Mouse (Mus musculus) ES-E14 (cell line): Measurements from ENCODE around the gene Slc35e4.

Experiments
- HCFC1 ChIP-seq: IDR thresholded peaks from 2 replicates; pipeline ENCODE4 v1.6.1; 2012; ENCODE audit warnings: low read length, inconsistent platforms, borderline replicate concordance; ENCODE audit not compliant: insufficient read depth
- MAFK ChIP-seq: IDR thresholded peaks from 2 replicates; pipeline ENCODE4 v1.6.1; 2014; ENCODE audit warnings: mild to moderate bottlenecking, low read depth, low read length, inconsistent platforms; ENCODE audit not compliant: insufficient read depth
- ZC3H11A ChIP-seq: IDR thresholded peaks from 2 replicates; pipeline ENCODE4 v1.6.1; 2012; ENCODE audit warnings: low read depth, mild to moderate bottlenecking, inconsistent platforms, low read length, borderline replicate concordance
- ZNF384 ChIP-seq: IDR thresholded peaks from 2 replicates; pipeline ENCODE4 v1.6.1; 2012; ENCODE audit warnings: low read depth, low read length, inconsistent platforms

DNA sequence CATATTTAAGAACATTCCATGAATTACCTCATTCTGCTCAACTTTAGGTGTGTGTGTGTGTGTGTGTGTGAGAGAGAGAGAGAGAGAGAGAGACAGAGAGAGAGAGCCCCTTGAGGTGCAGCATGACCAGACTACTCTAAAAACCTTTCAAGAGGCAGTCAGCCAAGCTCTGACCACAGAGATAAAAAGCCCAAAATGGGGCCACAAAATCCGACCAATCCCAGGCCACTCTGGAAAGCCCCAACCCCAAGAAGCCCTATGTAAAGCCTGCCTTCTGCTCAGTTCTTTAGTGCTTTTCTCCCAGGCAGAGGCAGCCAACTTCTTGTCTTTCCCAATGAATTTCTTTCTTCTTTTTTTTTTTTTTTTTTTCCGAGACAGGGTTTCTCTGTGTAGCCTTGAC lies 46.4 kb upstream of the Slc35e4 start:
- TF ChIP-seq ZC3H11A: no peak
- TF ChIP-seq ZNF384: no peak
- TF ChIP-seq HCFC1: no peak
- no peak for TF ChIP-seq MAFK
